Mouse (Mus musculus) G1E (cell line): ENCODE results near the gene Coro2a.

ENCODE experiments used
- CTCF ChIP-seq: IDR thresholded peaks from 2 replicates; pipeline ENCODE4 v1.5.1; 2012; ENCODE audit warnings: low read depth, low read length, inconsistent platforms, mixed read lengths
- POLR2AphosphoS5 ChIP-seq: IDR thresholded peaks from 2 replicates; pipeline ENCODE4 v1.6.1; 2012; ENCODE audit warnings: low read depth, low read length, inconsistent platforms; ENCODE audit not compliant: insufficient replicate concordance

DNA sequence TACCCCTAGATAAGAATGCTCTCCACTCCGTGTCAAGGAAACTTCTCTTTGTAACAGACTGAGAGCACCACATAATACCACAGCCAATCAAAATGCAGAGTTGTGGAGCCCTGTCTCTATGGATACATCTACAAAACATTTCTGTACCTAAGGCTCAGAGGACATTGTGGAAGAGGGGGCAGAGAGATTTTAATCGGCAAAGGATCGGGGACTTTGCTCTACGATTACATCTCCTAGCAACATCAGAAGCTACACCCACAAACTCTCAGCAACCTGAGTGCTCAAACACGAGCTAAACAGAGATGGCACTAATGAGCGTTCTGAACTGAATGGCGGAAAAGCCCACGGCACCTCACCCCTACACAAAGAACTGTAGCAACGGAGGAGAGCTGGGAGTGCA lies 30.3 kb downstream of the Coro2a start:
- TF ChIP-seq CTCF: no peak
- no peak for TF ChIP-seq POLR2AphosphoS5
